Comparison of ENCODE assay signal across 26 mouse cellular contexts in the genomic region with DNA sequence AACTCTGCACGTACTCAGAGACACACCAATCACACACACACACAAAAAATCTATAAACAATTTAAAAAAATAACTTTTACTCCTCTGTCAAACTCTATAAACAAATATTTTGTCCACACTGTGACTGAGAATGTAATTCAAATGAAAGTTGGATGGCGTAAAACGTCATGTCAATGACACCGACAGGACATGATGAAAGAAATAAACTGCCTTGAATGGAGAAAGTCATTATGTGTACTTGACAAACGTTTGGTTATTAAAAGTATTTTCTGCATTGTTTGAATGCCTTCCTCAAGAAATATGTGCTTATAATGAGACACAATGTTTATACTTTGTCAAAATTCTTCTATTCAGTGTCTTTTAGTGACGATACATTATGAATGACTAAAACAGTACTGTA.
A peak's percentile ranks its signal among the peaks of the same experiment; 100 is the strongest.
DNase-seq lines count a peak whose midpoint lies in the region; ATAC-seq and TF ChIP-seq lines count a peak whose summit lies in the region.
"Had no signal": no experiment of that assay in that cellular context is flagged by ENCODE, and none has a peak within 500 bp of the region (broad histone marks: within the 10 kb centered on the region; RNA-seq: fewer than 3 reads in every experiment).

No protein-coding gene starts in this region.

- no peaks in the 10 kb centered on the region for H3K9me3 ChIP-seq in lung, embryonic 14.5 days (ENCODE audit: low read depth, low read length)
- no peaks in the 10 kb centered on the region for H3K9me3 ChIP-seq in lung, embryonic 16.5 days (ENCODE audit: control insufficient read depth, low read length)
- H3K9me3 ChIP-seq: embryonic facial prominence, embryonic 13.5 days; embryonic facial prominence, embryonic 15.5 days; forebrain, embryonic 10.5 days; forebrain, embryonic 12.5 days; G1E had no signal

- H3K27ac ChIP-seq in lung, embryonic 14.5 days (ENCODE audit: low read depth): no peak overlapping the region
- H3K27ac ChIP-seq in lung, embryonic 16.5 days (ENCODE audit: low read length): no peak overlapping the region
- H3K27ac ChIP-seq: embryonic facial prominence, embryonic 13.5 days; embryonic facial prominence, embryonic 15.5 days; forebrain, embryonic 10.5 days; forebrain, embryonic 12.5 days had no signal

- peak; percentile 71 for DNase-seq in lung, embryonic 14.5 days
- DNase-seq in lung, adult 2 months: no peak
- no peak for DNase-seq in lung, postnatal 4 days
- peak; percentile 14 for DNase-seq in Muller cell, postnatal 12 days (ENCODE audit: inconsistent ontology term)
- DNase-seq: adrenal gland, adult 2 months; adrenal gland, postnatal 10 days; adrenal gland, postnatal 25 days; B cell, adult 2 months; cerebellum, adult 11 months; cerebellum, adult 18-20 months; cerebellum, adult 8-10 months; cerebellum, adult 9-11 months; cerebellum, postnatal 14 days; cerebellum, postnatal 36 days; embryo, embryonic 11 days had no signal

- no peak overlapping the region for H3K9ac ChIP-seq in lung, embryonic 14.5 days
- no peak overlapping the region for H3K9ac ChIP-seq in lung, embryonic 16.5 days (ENCODE audit: low read length)
- H3K9ac ChIP-seq: embryonic facial prominence, embryonic 13.5 days; embryonic facial prominence, embryonic 15.5 days; forebrain, embryonic 12.5 days had no signal

- WGBS in lung, embryonic 14.5 days: 39% methylated on average over 6 of the region's 6 CpGs
- 56% methylated on average over 6 of the region's 6 CpGs for WGBS in lung, adult 2 months
- WGBS in lung, embryonic 16.5 days: 40% methylated on average over 6 of the region's 6 CpGs

- H3K4me3 ChIP-seq in lung, embryonic 14.5 days (ENCODE audit: low read depth, low read length): no peak overlapping the region
- H3K4me3 ChIP-seq in lung, adult 2 months (replicated peaks; ENCODE audit: extremely low read depth, low read depth, low read length): no peak overlapping the region
- H3K4me3 ChIP-seq in lung, embryonic 16.5 days (ENCODE audit: low read length): no peak overlapping the region
- H3K4me3 ChIP-seq: embryonic facial prominence, embryonic 13.5 days; embryonic facial prominence, embryonic 15.5 days; erythroblast, embryonic 14.5 days; forebrain, embryonic 10.5 days; forebrain, embryonic 12.5 days had no signal

- no peaks in the 10 kb centered on the region for H3K27me3 ChIP-seq in lung, embryonic 14.5 days (ENCODE audit: insufficient read depth, low read length)
- H3K27me3 ChIP-seq in lung, embryonic 16.5 days (ENCODE audit: control insufficient read depth, insufficient read depth, low read depth, low read length): no peaks in the 10 kb centered on the region
- H3K27me3 ChIP-seq: CH12.LX; embryonic facial prominence, embryonic 13.5 days; embryonic facial prominence, embryonic 15.5 days; forebrain, embryonic 12.5 days had no signal

- ATAC-seq in lung, embryonic 14.5 days (ENCODE audit: insufficient read depth): peak; percentile 84
- peak; percentile 82 for ATAC-seq in lung, embryonic 16.5 days (ENCODE audit: low read depth)
- ATAC-seq: CD4-positive, CD25-positive, alpha-beta regulatory T cell, adult 4 months; forebrain, embryonic 14.5 days; forebrain, embryonic 16.5 days had no signal

- no peaks in the 10 kb centered on the region for H3K4me1 ChIP-seq in lung, embryonic 14.5 days (ENCODE audit: insufficient read depth)
- no peaks in the 10 kb centered on the region for H3K4me1 ChIP-seq in lung, adult 2 months (ENCODE audit: control insufficient read depth, insufficient read depth, low read length)
- no peaks in the 10 kb centered on the region for H3K4me1 ChIP-seq in lung, embryonic 16.5 days (replicated peaks; ENCODE audit: control insufficient read depth, insufficient read depth, low read length)
- H3K4me1 ChIP-seq: embryonic facial prominence, embryonic 13.5 days; embryonic facial prominence, embryonic 15.5 days; forebrain, embryonic 10.5 days; forebrain, embryonic 12.5 days had no signal

- no peaks in the 10 kb centered on the region for H3K36me3 ChIP-seq in lung, embryonic 14.5 days (ENCODE audit: insufficient read depth)
- H3K36me3 ChIP-seq in lung, embryonic 16.5 days (ENCODE audit: control insufficient read depth, insufficient read depth, low read length): no peaks in the 10 kb centered on the region
- H3K36me3 ChIP-seq: embryonic facial prominence, embryonic 13.5 days; embryonic facial prominence, embryonic 15.5 days; forebrain, embryonic 10.5 days; forebrain, embryonic 12.5 days; G1E had no signal

- TF ChIP-seq CTCF in lung, embryonic 14.5 days (IDR thresholded peaks at IDR 0.05; ENCODE audit: low read depth): no peak
- TF ChIP-seq CTCF in lung, adult 2 months (IDR thresholded peaks at IDR 0.05; ENCODE audit: insufficient read depth, low read length): no peak

- no peak overlapping the region for H3K4me2 ChIP-seq in lung, embryonic 14.5 days
- no peak overlapping the region for H3K4me2 ChIP-seq in lung, embryonic 16.5 days (ENCODE audit: low read depth, low read length)
- H3K4me2 ChIP-seq: embryonic facial prominence, embryonic 13.5 days; embryonic facial prominence, embryonic 15.5 days; forebrain, embryonic 12.5 days had no signal

- no peak for TF ChIP-seq POLR2A in lung, adult 2 months (IDR thresholded peaks at IDR 0.05; ENCODE audit: borderline replicate concordance, extremely low read depth, low read depth, low read length)

Comparison
In these comparisons a context has a peak if more than half of its experiments do, and no peak if none do; other contexts are left out.
1. DNase-seq: peak in lung, embryonic 14.5 days (single experiment) and Muller cell, postnatal 12 days (single experiment); none in lung, adult 2 months (single experiment) and lung, postnatal 4 days (0 of 2).